Mouse (Mus musculus): ENCODE results near the gene Gm13420.

GRCm38 (mm10) chr2:29773323-29773722 lies 21.8 kb upstream of the Gm13420 start:
- no peak for TF ChIP-seq CTCF (IDR thresholded peaks at IDR 0.05; ENCODE audit: low read depth)
- no peak for TF ChIP-seq EP300 (IDR thresholded peaks at IDR 0.05; ENCODE audit: low read depth)
